Mouse (Mus musculus): ENCODE results near the gene Cdkn1a. TPM values are rescaled to one million over a fixed set of nuclear protein-coding genes. Genes with fewer than 3 reads are reported as not detected.

The Cdkn1a gene
- polyA plus RNA-seq, 1 experiment = 171 TPM

GRCm38 (mm10) chr17:29111332-29111731, 20.6 kb downstream of the Cdkn1a start:
- TF ChIP-seq POLR2A (IDR thresholded peaks at IDR 0.05; ENCODE audit: insufficient read depth, low read length) (no peak), EP300 (IDR thresholded peaks at IDR 0.05; ENCODE audit: insufficient read depth, low read depth, low read length) (no peak), CTCF (IDR thresholded peaks at IDR 0.05; ENCODE audit: low read depth, low read length) (no peak)
- H3K9me3 ChIP-seq (replicated peaks; ENCODE audit: control insufficient read depth, insufficient read depth, low read length, poor library complexity, severe bottlenecking) = no peaks in the 10 kb centered on the region
- H3K9ac ChIP-seq (ENCODE audit: low read depth, poor library complexity, severe bottlenecking) = no peak overlapping the region
- no peaks in the 10 kb centered on the region for H3K4me1 ChIP-seq (ENCODE audit: control insufficient read depth, insufficient read depth, low read length)
- no peak overlapping the region for H3K27ac ChIP-seq (ENCODE audit: insufficient read depth, low read length)
- H3K36me3 ChIP-seq (ENCODE audit: control insufficient read depth, insufficient read depth, low read length, poor library complexity, severe bottlenecking) = no peaks in the 10 kb centered on the region
- H3K27me3 ChIP-seq (ENCODE audit: control insufficient read depth, insufficient read depth, low read length, poor library complexity, severe bottlenecking) = no peaks in the 10 kb centered on the region; the same call in 1 of the 2 replicates
- no peak overlapping the region for H3K4me3 ChIP-seq (ENCODE audit: low read depth, low read length)

- H3K27me3 ChIP-seq (ENCODE audit: control insufficient read depth, insufficient read depth, low read length, poor library complexity, severe bottlenecking) = no peaks in the 10 kb centered on the region; the same call in 1 of the 2 replicates
These were observed 23.0 kb downstream of the Cdkn1a start, which contains the start of gene Rab44 for GRCm38 (mm10) chr17:29113591-29114352. Rab44 (plus strand) TSS chr17:29114145.

GRCm38 (mm10) chr17:29116023-29116422, 25.2 kb downstream of the Cdkn1a start:
- Histone ChIP-seq H3K27ac (ENCODE audit: insufficient read depth, low read length) (no peak overlapping the region), H3K27me3 (ENCODE audit: control insufficient read depth, insufficient read depth, low read length, poor library complexity, severe bottlenecking) (no peaks in the 10 kb centered on the region; the same call in 1 of the 2 replicates), H3K9me3 (replicated peaks; ENCODE audit: control insufficient read depth, insufficient read depth, low read length, poor library complexity, severe bottlenecking) (no peaks in the 10 kb centered on the region), H3K4me1 (ENCODE audit: control insufficient read depth, insufficient read depth, low read length) (no peaks in the 10 kb centered on the region), H3K4me3 (ENCODE audit: low read depth, low read length) (no peak overlapping the region), H3K9ac (ENCODE audit: low read depth, poor library complexity, severe bottlenecking) (no peak overlapping the region), H3K36me3 (ENCODE audit: control insufficient read depth, insufficient read depth, low read length, poor library complexity, severe bottlenecking) (no peaks in the 10 kb centered on the region)
- TF ChIP-seq EP300 (IDR thresholded peaks at IDR 0.05; ENCODE audit: insufficient read depth, low read depth, low read length) (no peak), POLR2A (IDR thresholded peaks at IDR 0.05; ENCODE audit: insufficient read depth, low read length) (no peak), CTCF (IDR thresholded peaks at IDR 0.05; ENCODE audit: low read depth, low read length) (no peak)

More at GRCm38 (mm10) chr17:29113591-29114352, 23.0 kb downstream of the Cdkn1a start, which contains the start of gene Rab44:
- Histone ChIP-seq H3K9me3 (replicated peaks; ENCODE audit: control insufficient read depth, insufficient read depth, low read length, poor library complexity, severe bottlenecking) (no peaks in the 10 kb centered on the region), H3K27ac (ENCODE audit: insufficient read depth, low read length) (no peak within 1 kb of the TSS), H3K9ac (ENCODE audit: low read depth, poor library complexity, severe bottlenecking) (no peak within 1 kb of the TSS), H3K36me3 (ENCODE audit: control insufficient read depth, insufficient read depth, low read length, poor library complexity, severe bottlenecking) (no peaks in the 10 kb centered on the region), H3K4me1 (ENCODE audit: control insufficient read depth, insufficient read depth, low read length) (no peaks in the 10 kb centered on the region), H3K4me3 (ENCODE audit: low read depth, low read length) (no peak within 1 kb of the TSS)
- TF ChIP-seq EP300 (IDR thresholded peaks at IDR 0.05; ENCODE audit: insufficient read depth, low read depth, low read length) = no peak
- no peak for TF ChIP-seq POLR2A (IDR thresholded peaks at IDR 0.05; ENCODE audit: insufficient read depth, low read length)
- TF ChIP-seq CTCF (IDR thresholded peaks at IDR 0.05; ENCODE audit: low read depth, low read length) = no peak

GRCm38 (mm10) chr17:29117006-29117648, 26.4 kb downstream of the Cdkn1a start:
- H3K9me3 ChIP-seq (replicated peaks; ENCODE audit: control insufficient read depth, insufficient read depth, low read length, poor library complexity, severe bottlenecking) = no peaks in the 10 kb centered on the region
- H3K27me3 ChIP-seq (ENCODE audit: control insufficient read depth, insufficient read depth, low read length, poor library complexity, severe bottlenecking) = no peaks in the 10 kb centered on the region
- TF ChIP-seq POLR2A (IDR thresholded peaks at IDR 0.05; ENCODE audit: insufficient read depth, low read length) (no peak), EP300 (IDR thresholded peaks at IDR 0.05; ENCODE audit: insufficient read depth, low read depth, low read length) (no peak), CTCF (IDR thresholded peaks at IDR 0.05; ENCODE audit: low read depth, low read length) (no peak)
- no peak overlapping the region for H3K27ac ChIP-seq (ENCODE audit: insufficient read depth, low read length)
- no peaks in the 10 kb centered on the region for H3K4me1 ChIP-seq (ENCODE audit: control insufficient read depth, insufficient read depth, low read length)
- no peaks in the 10 kb centered on the region for H3K36me3 ChIP-seq (ENCODE audit: control insufficient read depth, insufficient read depth, low read length, poor library complexity, severe bottlenecking)
- H3K9ac ChIP-seq (ENCODE audit: low read depth, poor library complexity, severe bottlenecking) = no peak overlapping the region
- no peak overlapping the region for H3K4me3 ChIP-seq (ENCODE audit: low read depth, low read length)

GRCm38 (mm10) chr17:29118057-29118456, 27.3 kb downstream of the Cdkn1a start:
- Histone ChIP-seq H3K36me3 (ENCODE audit: control insufficient read depth, insufficient read depth, low read length, poor library complexity, severe bottlenecking) (no peaks in the 10 kb centered on the region), H3K4me3 (ENCODE audit: low read depth, low read length) (no peak overlapping the region), H3K9ac (ENCODE audit: low read depth, poor library complexity, severe bottlenecking) (no peak overlapping the region), H3K27ac (ENCODE audit: insufficient read depth, low read length) (no peak overlapping the region), H3K27me3 (ENCODE audit: control insufficient read depth, insufficient read depth, low read length, poor library complexity, severe bottlenecking) (no peaks in the 10 kb centered on the region), H3K4me1 (ENCODE audit: control insufficient read depth, insufficient read depth, low read length) (no peaks in the 10 kb centered on the region), H3K9me3 (replicated peaks; ENCODE audit: control insufficient read depth, insufficient read depth, low read length, poor library complexity, severe bottlenecking) (no peaks in the 10 kb centered on the region)
- TF ChIP-seq POLR2A (IDR thresholded peaks at IDR 0.05; ENCODE audit: insufficient read depth, low read length) = no peak
- no peak for TF ChIP-seq EP300 (IDR thresholded peaks at IDR 0.05; ENCODE audit: insufficient read depth, low read depth, low read length)
- TF ChIP-seq CTCF (IDR thresholded peaks at IDR 0.05; ENCODE audit: low read depth, low read length) = no peak

- Histone ChIP-seq H3K36me3 (ENCODE audit: control insufficient read depth, insufficient read depth, low read length, poor library complexity, severe bottlenecking) (no peaks in the 10 kb centered on the region), H3K27me3 (ENCODE audit: control insufficient read depth, insufficient read depth, low read length, poor library complexity, severe bottlenecking) (no peaks in the 10 kb centered on the region), H3K27ac (ENCODE audit: insufficient read depth, low read length) (no peak overlapping the region), H3K9me3 (replicated peaks; ENCODE audit: control insufficient read depth, insufficient read depth, low read length, poor library complexity, severe bottlenecking) (no peaks in the 10 kb centered on the region), H3K9ac (ENCODE audit: low read depth, poor library complexity, severe bottlenecking) (no peak overlapping the region), H3K4me1 (ENCODE audit: control insufficient read depth, insufficient read depth, low read length) (no peaks in the 10 kb centered on the region), H3K4me3 (ENCODE audit: low read depth, low read length) (no peak overlapping the region)
- TF ChIP-seq POLR2A (IDR thresholded peaks at IDR 0.05; ENCODE audit: insufficient read depth, low read length) (no peak), EP300 (IDR thresholded peaks at IDR 0.05; ENCODE audit: insufficient read depth, low read depth, low read length) (no peak), CTCF (IDR thresholded peaks at IDR 0.05; ENCODE audit: low read depth, low read length) (no peak)
These were observed 29.9 kb downstream of the Cdkn1a start for GRCm38 (mm10) chr17:29120666-29121065.
